Mouse (Mus musculus) cortical plate, adult 2 months (tissue): ENCODE results near the gene Cpsf7.

Experiments
- CTCF ChIP-seq: fragments of 200-500 bp; IDR thresholded peaks from 2 replicates; pipeline ENCODE4 v1.5.1; 2011; ENCODE audit warnings: mild to moderate bottlenecking, control low read depth, low read length; ENCODE audit not compliant: insufficient read depth; ENCODE audit errors: extremely low read depth
- POLR2A ChIP-seq: fragments of 200-500 bp; IDR thresholded peaks from 2 replicates; pipeline ENCODE4 v1.6.1; 2011; ENCODE audit warnings: mild to moderate bottlenecking, low read length, control low read depth; ENCODE audit not compliant: insufficient read depth; ENCODE audit errors: extremely low read depth

DNA sequence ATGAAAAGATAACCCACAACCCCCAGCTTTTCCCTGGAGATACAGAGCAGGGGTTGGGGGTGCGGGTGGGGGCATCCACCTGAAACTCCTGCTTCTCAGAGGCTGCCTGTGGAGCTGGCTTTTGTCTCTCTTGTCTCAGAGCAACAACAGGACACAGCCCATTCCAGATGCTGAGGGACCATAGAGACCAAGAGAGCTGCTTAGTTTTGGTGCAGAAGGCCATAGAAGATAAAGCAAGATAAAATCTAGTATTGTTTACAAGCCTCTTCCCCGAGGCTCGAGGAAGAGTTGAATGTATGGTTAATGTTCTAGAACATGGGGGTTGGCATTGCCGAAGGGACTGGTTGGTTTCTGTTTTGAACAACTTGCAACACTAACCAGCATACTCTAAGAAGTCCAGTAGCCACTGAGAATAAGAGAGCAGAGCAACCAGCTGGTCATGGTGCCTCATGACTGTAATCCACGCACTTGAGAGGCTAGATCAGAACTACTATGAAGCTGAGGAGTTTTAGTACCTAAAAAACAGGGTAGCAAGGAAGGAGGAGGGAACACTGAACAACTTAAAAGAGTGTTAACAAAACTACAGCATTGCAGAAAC is 1.5 kb upstream of the Cpsf7 start:
- TF ChIP-seq CTCF (no peak), POLR2A (no peak)
